Mouse (Mus musculus) liver, embryonic 15.5 days (tissue): ENCODE measurements around the gene Mrps21. TPM values are rescaled to one million over a fixed set of nuclear protein-coding genes. Genes with fewer than 3 reads are reported as not detected.
"Not testable (repeated sequence)": the region's sequence is repeated elsewhere in the genome, so short reads cannot be mapped to it uniquely, and the experiment has no call there.

Experiments
- ATAC-seq: fragments of 200-750 bp; cut with Nextera tagmentation; 2 replicates; pipeline ENCODE4 v1.8.0; 2017; ENCODE audit warnings: moderate number of reproducible peaks, mild to moderate bottlenecking, moderate library complexity; ENCODE audit not compliant: insufficient read depth
- H3K27ac ChIP-seq: fragments of 300-500 bp; sonication (generic); replicated peaks from 2 replicates; pipeline ENCODE4 v1.5.1; 2015; ENCODE audit warnings: mild to moderate bottlenecking, inconsistent platforms
- H3K27me3 ChIP-seq: fragments of 300-500 bp; sonication (generic); 2 replicates; pipeline ENCODE4 v1.6.1; 2015; ENCODE audit warnings: mild to moderate bottlenecking, inconsistent platforms
- H3K36me3 ChIP-seq: fragments of 300-500 bp; sonication (generic); replicated peaks from 2 replicates; pipeline ENCODE4 v1.6.1; 2015; ENCODE audit warnings: moderate library complexity, mild to moderate bottlenecking, inconsistent platforms
- H3K4me1 ChIP-seq: fragments of 300-500 bp; sonication (generic); replicated peaks from 2 replicates; pipeline ENCODE4 v1.6.1; 2015; ENCODE audit warnings: inconsistent platforms
- H3K4me2 ChIP-seq: fragments of 300-500 bp; sonication (generic); 2 replicates; pipeline ENCODE4 v1.6.1; 2015; ENCODE audit warnings: moderate library complexity, mild to moderate bottlenecking, inconsistent platforms
- H3K4me3 ChIP-seq: fragments of 300-500 bp; sonication (generic); replicated peaks from 2 replicates; pipeline ENCODE4 v1.5.1; 2015; ENCODE audit warnings: mild to moderate bottlenecking, inconsistent platforms
- H3K9ac ChIP-seq: fragments of 300-500 bp; sonication (generic); 2 replicates; pipeline ENCODE4 v1.6.1; 2015; ENCODE audit warnings: moderate library complexity, mild to moderate bottlenecking, inconsistent platforms
- H3K9me3 ChIP-seq: fragments of 300-500 bp; sonication (generic); replicated peaks from 2 replicates; pipeline ENCODE4 v1.6.1; 2016; ENCODE audit warnings: inconsistent platforms
- WGBS: fragments of 180-500 bp; shearing (Covaris S2); methylation state at CpG from one replicate; pipeline ENCODE4 v1.1.7; 2015; ENCODE audit warnings: mixed read lengths; ENCODE audit not compliant: insufficient replicate concordance; 5-methylcytosine and 5-hydroxymethylcytosine counted together
- polyA plus RNA-seq: library from polyadenylated mRNA; unstranded; fragments of >200 nt; fragmentation: Nextera tagmentation; extraction: Ambion mirVana; gene quantifications from 2 replicates; pipeline ENCODE4 v1.2.1, GENCODE M21; 2015

Mrps21 gene
- polyA plus RNA-seq, 1 experiment from 2014 or later = 166 TPM

DNA sequence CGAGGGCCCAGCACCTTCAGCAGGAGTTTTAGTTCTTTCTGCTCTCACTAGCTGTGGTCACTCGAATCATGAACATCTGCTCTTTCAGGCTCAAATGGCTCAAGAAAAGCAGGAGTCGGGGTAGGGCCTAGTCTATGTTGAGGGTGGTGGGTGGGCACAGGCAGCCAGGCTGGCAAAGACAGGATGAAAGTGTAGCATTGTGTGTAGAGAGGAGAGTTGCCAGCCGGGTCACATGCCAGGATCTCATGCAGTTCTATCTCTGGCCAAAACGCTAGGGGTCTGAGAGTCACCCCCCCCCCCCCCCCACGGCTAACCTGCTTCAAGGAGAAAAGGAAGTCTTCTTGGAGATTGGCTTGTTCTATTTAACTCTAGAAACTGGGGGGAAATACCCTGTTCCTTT, 31.3 kb upstream of the Mrps21 start:
- Histone ChIP-seq H3K4me3 (no peak overlapping the region), H3K4me2 (no peak overlapping the region), H3K27me3 (peaks cover 74% of the 10 kb centered on the region), H3K36me3 (0 out of 2 replicates have a peak, but pooled peaks cover 2% of the 10 kb centered on the region), H3K27ac (peak overlapping the region; percentile 6; the same call in 1 of the 2 replicates), H3K4me1 (peaks cover 27% of the 10 kb centered on the region), H3K9ac (no peak overlapping the region), H3K9me3 (no peaks in the 10 kb centered on the region)
- 36% methylated on average over 6 of the region's 6 CpGs for WGBS
- no peak for ATAC-seq

DNA sequence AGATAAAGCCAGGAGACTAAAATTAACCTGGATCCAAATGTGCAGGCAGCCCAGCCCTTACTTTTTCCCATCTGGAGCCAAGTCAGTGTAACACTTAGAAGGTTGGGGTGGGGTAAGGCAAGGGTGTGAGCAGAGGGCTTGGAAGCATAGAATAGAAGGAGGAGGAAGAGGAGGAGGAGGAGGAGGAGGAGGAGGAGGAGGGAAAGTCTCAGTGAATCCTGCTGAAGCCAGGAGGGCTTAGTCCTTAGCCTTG, 31.0 kb upstream of the Mrps21 start:
- no peak overlapping the region for H3K4me3 ChIP-seq
- H3K27me3 ChIP-seq = peaks cover 71% of the 10 kb centered on the region
- H3K9me3 ChIP-seq = no peaks in the 10 kb centered on the region
- 0 out of 2 replicates have a peak, but pooled peaks cover 5% of the 10 kb centered on the region for H3K36me3 ChIP-seq
- peaks cover 27% of the 10 kb centered on the region for H3K4me1 ChIP-seq
- ATAC-seq = no peak
- no peak overlapping the region for H3K4me2 ChIP-seq
- no peak overlapping the region for H3K9ac ChIP-seq
- H3K27ac ChIP-seq = peak overlapping the region; percentile 6; the same call in 1 of the 2 replicates

- H3K9ac ChIP-seq = no peak overlapping the region
These were observed 30.5 kb upstream of the Mrps21 start for GRCm38 (mm10) chr3:95901616-95902372.

GRCm38 (mm10) chr3:95899800-95900524, 28.6 kb upstream of the Mrps21 start:
- H3K9ac ChIP-seq = no peak overlapping the region
- H3K4me3 ChIP-seq = no peak overlapping the region
- H3K27me3 ChIP-seq = peaks cover 47% of the 10 kb centered on the region
- H3K36me3 ChIP-seq = 0 out of 2 replicates have a peak, but pooled peaks cover 5% of the 10 kb centered on the region
- H3K27ac ChIP-seq = no peak overlapping the region
- 60% methylated on average over 13 of the region's 13 CpGs for WGBS
- no peak for ATAC-seq
- H3K4me2 ChIP-seq = no peak overlapping the region
- H3K9me3 ChIP-seq = no peaks in the 10 kb centered on the region
- H3K4me1 ChIP-seq = peaks cover 14% of the 10 kb centered on the region

More at GRCm38 (mm10) chr3:95901616-95902372, 30.5 kb upstream of the Mrps21 start:
- Histone ChIP-seq H3K9me3 (no peaks in the 10 kb centered on the region), H3K4me3 (no peak overlapping the region), H3K4me1 (peaks cover 26% of the 10 kb centered on the region), H3K36me3 (0 out of 2 replicates have a peak, but pooled peaks cover 5% of the 10 kb centered on the region), H3K4me2 (no peak overlapping the region), H3K27me3 (peaks cover 66% of the 10 kb centered on the region), H3K27ac (peak overlapping the region; percentile 59; the same call in 1 of the 2 replicates)
- ATAC-seq = no peak
- WGBS = 63% methylated on average over 9 of the region's 9 CpGs

- not testable (repeated sequence) for H3K4me3 ChIP-seq, H3K36me3 ChIP-seq, ATAC-seq, H3K9ac ChIP-seq, H3K27ac ChIP-seq, H3K9me3 ChIP-seq
- 86% methylated on average over 7 of the region's 7 CpGs for WGBS
- Histone ChIP-seq H3K4me1 (peaks cover 41% of the 10 kb centered on the region), H3K4me2 (peak overlapping the region; percentile 87; the same call in 1 of the 2 replicates), H3K27me3 (peaks cover 15% of the 10 kb centered on the region)
These were observed 24.2 kb upstream of the Mrps21 start for GRCm38 (mm10) chr3:95895501-95895900.

- H3K27ac ChIP-seq = peak overlapping the region; percentile 72
- 3% methylated on average over 16 of the region's 16 CpGs for WGBS
- H3K9me3 ChIP-seq = no peaks in the 10 kb centered on the region
- H3K4me1 ChIP-seq = peaks cover 44% of the 10 kb centered on the region
- H3K4me3 ChIP-seq = peak overlapping the region; percentile 69
- peak overlapping the region; percentile 81 for H3K9ac ChIP-seq
- H3K36me3 ChIP-seq = 0 out of 2 replicates have a peak, but pooled peaks cover 5% of the 10 kb centered on the region
- no peak; the same call in 1 of the 2 replicates for ATAC-seq
- H3K27me3 ChIP-seq = peaks cover 9% of the 10 kb centered on the region; the same call in 1 of the 2 replicates
- H3K4me2 ChIP-seq = peak overlapping the region; percentile 87
These were observed 23.2 kb upstream of the Mrps21 start for GRCm38 (mm10) chr3:95894317-95895160.

- H3K27ac ChIP-seq = peak within 1 kb of the TSS; percentile 72
- peaks cover 44% of the 10 kb centered on the region for H3K4me1 ChIP-seq
- H3K4me2 ChIP-seq = peak within 1 kb of the TSS; percentile 87
- not testable (repeated sequence) for H3K9me3 ChIP-seq, H3K27me3 ChIP-seq, H3K36me3 ChIP-seq
- peak within 1 kb of the TSS; percentile 81 for H3K9ac ChIP-seq
- WGBS = under 1% methylated on average over 28 of the region's 43 CpGs
- peak within 1 kb of the TSS; percentile 69 for H3K4me3 ChIP-seq
- ATAC-seq = peak; percentile 98
These were observed 22.4 kb upstream of the Mrps21 start, which contains the start of gene Aph1a for GRCm38 (mm10) chr3:95893606-95894316. Gene Aph1a, plus strand, starts transcription at chr3:95893969.

- H3K36me3 ChIP-seq = 0 out of 2 replicates have a peak, but pooled peaks cover 5% of the 10 kb centered on the region
- WGBS = 10% methylated on average over 7 of the region's 7 CpGs
- H3K27me3 ChIP-seq = peaks cover 9% of the 10 kb centered on the region; the same call in 1 of the 2 replicates
- peaks cover 44% of the 10 kb centered on the region for H3K4me1 ChIP-seq
- peak overlapping the region; percentile 4; the same call in 1 of the 2 replicates for H3K27ac ChIP-seq
- H3K9ac ChIP-seq = peak overlapping the region; percentile 44
- H3K4me2 ChIP-seq = peak overlapping the region; percentile 87
- H3K4me3 ChIP-seq = peak overlapping the region; percentile 69
- H3K9me3 ChIP-seq = no peaks in the 10 kb centered on the region
- ATAC-seq = no peak
These were observed 21.8 kb upstream of the Mrps21 start for GRCm38 (mm10) chr3:95893126-95893525.

DNA sequence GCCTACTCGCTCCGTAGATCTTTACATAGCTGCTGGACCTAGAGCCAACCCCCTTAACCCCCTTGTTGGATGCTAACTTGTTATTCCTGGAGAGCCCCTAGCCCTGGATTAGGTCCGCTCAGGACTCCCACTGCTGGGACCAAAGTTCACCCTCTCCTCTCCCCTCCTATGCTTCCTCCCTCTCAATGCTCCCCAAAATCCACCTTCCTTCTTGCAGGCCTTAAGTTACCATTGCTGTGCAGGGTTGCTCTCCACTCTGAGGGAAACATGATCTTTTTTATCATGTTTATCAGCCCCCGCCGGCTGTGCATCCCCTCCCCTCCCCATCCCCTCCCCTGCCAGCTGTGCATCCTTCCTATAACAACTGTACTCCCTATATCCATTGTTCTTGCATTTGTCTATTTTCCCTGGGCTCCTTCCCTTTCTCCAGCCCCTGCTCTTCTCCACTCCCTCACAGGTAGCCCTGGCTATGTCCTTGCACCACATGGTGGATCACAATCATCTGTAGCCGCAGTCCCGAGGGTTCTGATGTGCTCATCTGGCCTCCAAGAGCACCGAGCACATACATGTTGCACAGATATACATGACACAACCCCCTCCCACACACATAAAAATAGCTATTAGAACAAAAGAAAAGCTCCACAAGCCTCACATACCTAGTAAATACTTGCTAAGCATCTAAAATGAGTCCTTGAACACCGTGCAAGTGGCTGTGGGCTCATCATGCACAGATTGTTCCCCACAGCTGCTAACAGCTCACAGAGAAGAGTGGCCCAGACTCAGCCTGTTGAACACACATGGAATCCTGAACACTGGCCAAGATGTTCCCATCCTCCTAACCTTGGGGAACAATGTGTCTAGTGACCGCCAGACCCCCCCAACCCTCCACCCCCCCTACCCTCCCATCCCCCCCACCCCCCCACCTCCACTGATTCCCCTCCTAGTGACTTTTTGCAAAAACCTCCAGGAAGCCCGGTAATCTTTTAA, 21.0 kb upstream of the Mrps21 start:
- no peak for ATAC-seq
- Histone ChIP-seq H3K9ac (peak overlapping the region; percentile 10; the same call in 1 of the 2 replicates), H3K4me3 (peak overlapping the region; percentile 19)

More for the DNA sequence above, 21.0 kb upstream of the Mrps21 start:
- H3K27ac ChIP-seq = peak overlapping the region; percentile 61
- H3K27me3 ChIP-seq = peaks cover 9% of the 10 kb centered on the region; the same call in 1 of the 2 replicates
- peak overlapping the region; percentile 87 for H3K4me2 ChIP-seq
- 26% methylated on average over 11 of the region's 11 CpGs for WGBS
- H3K36me3 ChIP-seq = 0 out of 2 replicates have a peak, but pooled peaks cover under 1% of the 10 kb centered on the region
- peaks cover 44% of the 10 kb centered on the region for H3K4me1 ChIP-seq
- H3K9me3 ChIP-seq = no peaks in the 10 kb centered on the region
